Mouse (Mus musculus) small intestine, adult 2 months (tissue): ENCODE measurements at regions not wholly inside any gene's neighbourhood (a gene's known extent, or its start where the extent isn't known, plus 50 kb on each side); places are given as distances from the start of the nearest gene placed in this dataset.

ENCODE experiments used
- H3K27ac ChIP-seq: fragments of 200-500 bp; 2 replicates; pipeline ENCODE4 v1.5.1; 2012; ENCODE audit warnings: low read depth, low read length, control low read depth, inconsistent platforms; ENCODE audit not compliant: insufficient read depth
- H3K27me3 ChIP-seq: fragments of 200-500 bp; 2 replicates; pipeline ENCODE4 v1.6.1; 2012; ENCODE audit warnings: mild to moderate bottlenecking, moderate library complexity, low read length, inconsistent platforms; ENCODE audit not compliant: control insufficient read depth, insufficient read depth
- H3K36me3 ChIP-seq: fragments of 200-500 bp; 2 replicates; pipeline ENCODE4 v1.6.1; 2012; ENCODE audit warnings: mild to moderate bottlenecking, low read length, control low read depth, inconsistent platforms; ENCODE audit not compliant: control insufficient read depth, insufficient read depth
- H3K4me1 ChIP-seq: fragments of 200-500 bp; 2 replicates; pipeline ENCODE4 v1.6.1; 2012; ENCODE audit warnings: low read length, inconsistent platforms, mixed read lengths; ENCODE audit not compliant: control insufficient read depth, insufficient read depth, insufficient read length
- H3K4me3 ChIP-seq: fragments of 200-500 bp; 2 replicates; pipeline ENCODE4 v1.5.1; 2012; ENCODE audit warnings: low read depth, mild to moderate bottlenecking, control low read depth, inconsistent platforms, low read length, moderate library complexity
- CTCF ChIP-seq: fragments of 200-500 bp; IDR thresholded peaks from 2 replicates; pipeline ENCODE4 v1.5.1; 2012; ENCODE audit warnings: low read depth, mild to moderate bottlenecking, control low read depth, inconsistent platforms, low read length, moderate library complexity, mixed read lengths; ENCODE audit not compliant: insufficient replicate concordance, insufficient read length; ENCODE audit errors: extremely low read depth
- POLR2A ChIP-seq: fragments of 200-500 bp; IDR thresholded peaks from 2 replicates; pipeline ENCODE4 v1.6.1; 2012; ENCODE audit warnings: low read depth, mild to moderate bottlenecking, control low read depth, inconsistent platforms, low read length, moderate library complexity
- WGBS: fragments of 180-500 bp; shearing (Covaris S2); methylation state at CpG from one replicate; pipeline ENCODE4 v1.1.7; 2018; 5-methylcytosine and 5-hydroxymethylcytosine counted together

GRCm38 (mm10) chr7:70117930-70118922 lies 248.3 kb downstream of the Nr2f2 start:
- Histone ChIP-seq H3K4me1 (no peaks in the 10 kb centered on the region), H3K27ac (no peak overlapping the region), H3K27me3 (no peaks in the 10 kb centered on the region; the same call in 1 of the 2 replicates), H3K4me3 (no peak overlapping the region), H3K36me3 (no peaks in the 10 kb centered on the region)
- no peak for TF ChIP-seq CTCF
- TF ChIP-seq POLR2A: no peak
- 22% methylated on average over 21 of the region's 21 CpGs for WGBS

GRCm38 (mm10) chr7:70109013-70109412 lies 257.5 kb downstream of the Nr2f2 start:
- Histone ChIP-seq H3K27ac (no peak overlapping the region), H3K36me3 (no peaks in the 10 kb centered on the region), H3K4me3 (no peak overlapping the region), H3K27me3 (no peaks in the 10 kb centered on the region), H3K4me1 (no peaks in the 10 kb centered on the region)
- TF ChIP-seq CTCF: no peak
- TF ChIP-seq POLR2A: no peak
- 41% methylated on average over 8 of the region's 8 CpGs for WGBS

GRCm38 (mm10) chr7:70105024-70105423 lies 261.5 kb downstream of the Nr2f2 start:
- no peak overlapping the region for H3K4me3 ChIP-seq
- TF ChIP-seq CTCF (no peak), POLR2A (no peak)
- WGBS: 29% methylated on average over 2 of the region's 2 CpGs
- no peaks in the 10 kb centered on the region for H3K27me3 ChIP-seq
- no peak overlapping the region for H3K27ac ChIP-seq
- no peaks in the 10 kb centered on the region for H3K4me1 ChIP-seq
- no peaks in the 10 kb centered on the region for H3K36me3 ChIP-seq

GRCm38 (mm10) chr7:70104486-70104885 lies 262.0 kb downstream of the Nr2f2 start:
- H3K36me3 ChIP-seq: no peaks in the 10 kb centered on the region
- H3K4me3 ChIP-seq: no peak overlapping the region
- 54% methylated on average over 8 of the region's 8 CpGs for WGBS
- no peak overlapping the region for H3K27ac ChIP-seq
- no peaks in the 10 kb centered on the region for H3K27me3 ChIP-seq
- TF ChIP-seq CTCF: no peak
- TF ChIP-seq POLR2A: no peak
- no peaks in the 10 kb centered on the region for H3K4me1 ChIP-seq

- 76% methylated on average over 5 of the region's 5 CpGs for WGBS
- Histone ChIP-seq H3K27ac (no peak overlapping the region), H3K4me1 (no peaks in the 10 kb centered on the region), H3K36me3 (no peaks in the 10 kb centered on the region), H3K4me3 (no peak overlapping the region), H3K27me3 (no peaks in the 10 kb centered on the region)
- TF ChIP-seq CTCF (no peak), POLR2A (no peak)
Observed at GRCm38 (mm10) chr7:70103680-70104079, 262.9 kb downstream of the Nr2f2 start.

GRCm38 (mm10) chr7:70099001-70099400 lies 267.5 kb downstream of the Nr2f2 start:
- H3K4me3 ChIP-seq: no peak overlapping the region
- WGBS: 82% methylated on average over 1 of the region's 1 CpGs
- TF ChIP-seq CTCF: no peak
- TF ChIP-seq POLR2A: no peak
- no peaks in the 10 kb centered on the region for H3K36me3 ChIP-seq
- no peaks in the 10 kb centered on the region for H3K27me3 ChIP-seq
- no peak overlapping the region for H3K27ac ChIP-seq
- H3K4me1 ChIP-seq: no peaks in the 10 kb centered on the region

- no peaks in the 10 kb centered on the region for H3K36me3 ChIP-seq
- 82% methylated on average over 21 of the region's 21 CpGs for WGBS
- H3K4me3 ChIP-seq: no peak overlapping the region
- TF ChIP-seq POLR2A (no peak), CTCF (no peak)
- H3K27ac ChIP-seq: no peak overlapping the region
- no peaks in the 10 kb centered on the region for H3K27me3 ChIP-seq
- H3K4me1 ChIP-seq: no peaks in the 10 kb centered on the region
Observed at GRCm38 (mm10) chr7:70093916-70094784, 272.4 kb downstream of the Nr2f2 start.
